Mouse (Mus musculus) brain, embryonic 14.5 days (tissue): ENCODE measurements around the gene Mup17. TPM values are rescaled to one million over a fixed set of nuclear protein-coding genes. Genes with fewer than 3 reads are reported as not detected.
"Not testable (repeated sequence)": the region's sequence is repeated elsewhere in the genome, so short reads cannot be mapped to it uniquely, and the experiment has no call there.

Experiments
- DNase-seq: peaks from one replicate; pipeline ENCODE4 v3.0.0-alpha.2; 2011; ENCODE audit warnings: low read depth
- CTCF ChIP-seq: fragments of 200-500 bp; IDR thresholded peaks from 2 replicates; pipeline ENCODE4 v1.5.1; 2012; ENCODE audit warnings: inconsistent platforms, mild to moderate bottlenecking, moderate library complexity, borderline replicate concordance; ENCODE audit not compliant: insufficient read depth, insufficient read length; ENCODE audit errors: extremely low read depth
- polyA plus RNA-seq: library from polyadenylated mRNA; depleted of rRNA; stranded (reverse); fragments of >200 nt; gene quantifications from 2 replicates; pipeline ENCODE4 v1.2.3, GENCODE M21; 2012; rRNA removed

The Mup17 gene
- not detected in 2 replicates for polyA plus RNA-seq

GRCm38 (mm10) chr4:61595771-61596170, at the start of gene Mup17:
Gene Mup17, minus strand, starts transcription at chr4:61595871.
- DNase-seq: not testable (repeated sequence)

- DNase-seq: not testable (repeated sequence)
These were observed 24.1 kb downstream of the Mup17 start for GRCm38 (mm10) chr4:61571561-61571960.

- 0 out of 2 replicates have a peak, but pooled peaks have one; percentile 22 for TF ChIP-seq CTCF
- not testable (repeated sequence) for DNase-seq
These were observed 39.8 kb downstream of the Mup17 start for GRCm38 (mm10) chr4:61555887-61556286.

Other genes with a start within 250 kb of the Mup17 start
- gene Mup15, start 156.1 kb downstream of the Mup17 start, polyA plus RNA-seq: not detected in 2 replicates
- not detected in 2 replicates for gene Mup16, start 76.3 kb downstream of the Mup17 start, polyA plus RNA-seq
- not detected in 2 replicates for gene Mup18, start 78.3 kb upstream of the Mup17 start, polyA plus RNA-seq
- not detected in 2 replicates for gene Mup19, start 186.4 kb upstream of the Mup17 start, polyA plus RNA-seq
- not detected in 2 replicates for gene Mup5, start 239.4 kb upstream of the Mup17 start, polyA plus RNA-seq